Mouse (Mus musculus): ENCODE data around the gene Vmn1r139. TPM values are rescaled to one million over a fixed set of nuclear protein-coding genes. Genes with fewer than 3 reads are reported as not detected.
"Not testable (repeated sequence)": the region's sequence is repeated elsewhere in the genome, so short reads cannot be mapped to it uniquely, and the experiment has no call there.

Gene Vmn1r139
- total RNA-seq (2015) = not detected in 2 replicates
- total RNA-seq (2017) = not detected in 2 replicates

- ATAC-seq (ENCODE audit: poor library complexity, severe bottlenecking) = not testable (repeated sequence)
Measured at GRCm38 (mm10) chr7:22068757-22069156, at the start of gene Vmn1r139. Gene Vmn1r139 (plus strand): TSS chr7:22069057.

GRCm38 (mm10) chr7:22028797-22029196, 40.1 kb upstream of the Vmn1r139 start, which contains the start of gene Vmn1r138:
Gene Vmn1r138 (minus strand): TSS chr7:22028897.
- ATAC-seq (ENCODE audit: poor library complexity, severe bottlenecking) = not testable (repeated sequence)

DNA sequence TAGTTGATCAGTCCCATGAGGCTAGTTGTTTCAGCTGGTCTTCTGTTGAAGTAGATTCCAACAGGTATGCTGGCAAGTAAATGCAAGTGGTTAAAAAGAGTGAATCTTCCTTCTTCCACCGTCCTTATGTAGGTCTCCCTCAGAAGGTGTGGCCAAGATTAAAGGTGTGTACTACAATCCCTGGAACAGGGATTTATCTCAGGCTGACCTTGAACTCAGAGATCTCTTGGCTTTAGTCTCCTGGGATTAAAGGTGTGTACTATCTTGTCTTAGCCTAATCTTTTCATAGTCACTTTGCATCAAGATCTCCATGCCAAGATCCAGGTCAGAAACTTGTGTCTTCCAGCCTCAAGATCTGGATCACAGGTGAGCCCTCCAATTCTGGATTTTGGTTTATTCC, 12.7 kb upstream of the Vmn1r139 start, which contains the start of gene Gm6176:
TSS of gene Gm6176 (minus strand) at position 101 of the 400 bp plus-strand sequence.
- not testable (repeated sequence) for ATAC-seq (ENCODE audit: poor library complexity, severe bottlenecking)

DNA sequence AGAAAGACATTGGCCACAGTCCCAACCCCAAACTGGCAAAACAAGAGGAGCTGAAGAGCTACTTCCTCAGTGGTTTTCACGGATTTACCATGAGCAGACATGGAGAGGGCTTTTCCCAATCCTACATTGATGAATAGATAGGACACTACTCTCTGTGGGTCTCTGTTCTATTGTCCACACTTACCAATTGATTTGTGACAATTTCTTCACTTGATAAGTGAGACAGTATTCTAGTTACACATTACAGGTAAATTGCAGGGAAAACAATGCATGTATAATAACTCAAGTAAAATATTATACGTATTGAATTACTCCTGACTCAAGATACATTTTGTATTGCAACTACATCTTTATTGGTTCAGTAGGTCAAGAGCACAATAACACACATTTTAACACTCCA, 49.3 kb downstream of the Vmn1r139 start, which contains the start of gene Gm16451:
TSS of gene Gm16451 (minus strand) at position 101 of the 400 bp plus-strand sequence.
- ATAC-seq (ENCODE audit: poor library complexity, severe bottlenecking) = not testable (repeated sequence)

GRCm38 (mm10) chr7:22134641-22135040, 65.8 kb downstream of the Vmn1r139 start, which contains the start of gene Gm10666:
Gene Gm10666 (minus strand): TSS chr7:22134741.
- ATAC-seq (ENCODE audit: poor library complexity, severe bottlenecking) = not testable (repeated sequence)

Other genes starting within 250 kb of the Vmn1r139 start
- not detected in 2 replicates for gene Vmn1r135, start 236.7 kb upstream of the Vmn1r139 start, total RNA-seq (2015)
- not detected in 2 replicates for gene Vmn1r135, start 236.7 kb upstream of the Vmn1r139 start, total RNA-seq (2017)
- gene Gm5725, start 224.8 kb upstream of the Vmn1r139 start, total RNA-seq (2015) = not detected in 2 replicates
- gene Gm5725, start 224.8 kb upstream of the Vmn1r139 start, total RNA-seq (2017) = not detected in 2 replicates
- gene Gm5891, start 147.8 kb upstream of the Vmn1r139 start, total RNA-seq (2015) = not detected in 2 replicates
- gene Gm5891, start 147.8 kb upstream of the Vmn1r139 start, total RNA-seq (2017) = not detected in 2 replicates
- gene Vmn1r137, start 74.5 kb upstream of the Vmn1r139 start, total RNA-seq (2015) = not detected in 2 replicates
- gene Vmn1r137, start 74.5 kb upstream of the Vmn1r139 start, total RNA-seq (2017) = not detected in 2 replicates
- not detected in 2 replicates for gene Vmn1r138, start 40.2 kb upstream of the Vmn1r139 start, total RNA-seq (2015)
- gene Vmn1r138, start 40.2 kb upstream of the Vmn1r139 start, total RNA-seq (2017) = not detected in 2 replicates
- not detected in 2 replicates for gene Gm6176, start 12.8 kb upstream of the Vmn1r139 start, total RNA-seq (2015)
- gene Gm6176, start 12.8 kb upstream of the Vmn1r139 start, total RNA-seq (2017) = not detected in 2 replicates
- gene Gm16451, start 49.2 kb downstream of the Vmn1r139 start, total RNA-seq (2015) = not detected in 2 replicates
- not detected in 2 replicates for gene Gm16451, start 49.2 kb downstream of the Vmn1r139 start, total RNA-seq (2017)
- not detected in 2 replicates for gene Gm10666, start 65.7 kb downstream of the Vmn1r139 start, total RNA-seq (2015)
- not detected in 2 replicates for gene Gm10666, start 65.7 kb downstream of the Vmn1r139 start, total RNA-seq (2017)
- gene Vmn1r142, start 95.0 kb downstream of the Vmn1r139 start, total RNA-seq (2015) = not detected in 2 replicates
- not detected in 2 replicates for gene Vmn1r142, start 95.0 kb downstream of the Vmn1r139 start, total RNA-seq (2017)
- gene Vmn1r143, start 120.3 kb downstream of the Vmn1r139 start, total RNA-seq (2015) = not detected in 2 replicates
- gene Vmn1r143, start 120.3 kb downstream of the Vmn1r139 start, total RNA-seq (2017) = not detected in 2 replicates
- gene Gm8653, start 132.2 kb downstream of the Vmn1r139 start, total RNA-seq (2015) = not detected in 2 replicates
- gene Gm8653, start 132.2 kb downstream of the Vmn1r139 start, total RNA-seq (2017) = not detected in 2 replicates
- not detected in 2 replicates for gene Gm8453, start 160.4 kb downstream of the Vmn1r139 start, total RNA-seq (2015)
- not detected in 2 replicates for gene Gm8453, start 160.4 kb downstream of the Vmn1r139 start, total RNA-seq (2017)